Mouse (Mus musculus): ENCODE measurements at regions not wholly inside any gene's neighbourhood (a gene's known extent, or its start where the extent isn't known, plus 50 kb on each side); places are given as distances from the start of the nearest gene placed in this dataset.
A peak's percentile ranks its signal among the peaks of the same experiment; 100 is the strongest.

GRCm38 (mm10) chr14:76918091-76918490 lies 118.5 kb upstream of the Ccdc122 start:
- no peak for DNase-seq (ENCODE audit: extremely low read depth, insufficient read length, low spot score)

- no peak for DNase-seq (ENCODE audit: extremely low read depth, insufficient read length, low spot score)
These were observed 119.2 kb upstream of the Ccdc122 start for GRCm38 (mm10) chr14:76917139-76917929.

DNA sequence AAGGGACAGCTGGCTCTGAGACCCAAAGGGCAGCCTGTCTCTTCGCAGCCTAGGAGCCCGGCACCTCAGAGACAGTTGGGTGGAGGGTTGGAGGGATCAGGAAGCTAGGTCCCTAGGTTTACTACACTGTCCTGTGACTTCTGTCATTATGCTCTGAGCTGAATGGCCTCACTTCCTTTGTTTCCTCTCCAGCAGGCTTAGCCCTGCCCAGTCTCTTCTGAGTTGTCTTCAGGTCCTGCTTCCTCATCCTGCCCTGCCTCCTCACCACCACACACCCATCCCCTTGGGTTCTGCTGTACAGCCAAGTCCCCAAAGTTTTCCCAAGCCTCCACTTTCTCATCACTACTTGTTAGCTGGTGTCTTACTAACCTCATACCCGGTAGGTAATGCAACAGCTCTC lies 122.7 kb upstream of the Ccdc122 start:
- DNase-seq (ENCODE audit: extremely low read depth, insufficient read length, low spot score) = no peak

DNA sequence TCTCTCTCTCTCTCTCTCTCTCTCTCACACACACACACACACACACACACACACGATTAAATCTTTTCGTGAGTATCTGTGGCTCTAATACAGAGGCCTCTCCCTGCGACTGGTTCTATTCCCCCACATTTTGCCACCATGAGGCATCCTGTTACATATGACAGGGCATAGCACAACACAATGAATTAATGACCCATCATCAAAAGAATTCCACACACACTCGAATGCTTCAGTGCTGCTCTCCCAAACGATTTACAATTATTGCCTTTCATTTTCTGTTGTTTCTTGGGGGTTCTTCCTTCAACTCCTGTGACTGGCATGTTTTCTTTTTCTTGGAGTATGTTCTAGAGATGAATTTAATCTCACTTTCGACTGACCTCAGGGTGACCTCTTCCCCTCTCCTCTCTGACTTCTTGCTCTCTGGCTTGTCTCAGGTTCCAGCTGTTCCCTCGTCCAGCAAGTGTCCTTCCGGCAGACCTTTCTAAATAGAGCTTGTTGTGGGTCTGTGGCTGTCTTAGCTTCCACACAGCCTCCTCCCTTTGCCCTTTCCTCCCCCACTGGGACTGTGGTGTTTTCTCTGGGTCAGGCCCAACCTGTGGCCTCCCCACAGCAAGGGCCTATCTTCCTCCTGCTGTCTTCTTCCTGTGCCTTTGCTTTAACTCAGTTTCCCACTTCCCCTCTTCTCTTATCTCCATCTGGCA lies 124.1 kb upstream of the Ccdc122 start:
- no peak for DNase-seq (ENCODE audit: extremely low read depth, insufficient read length, low spot score)

DNA sequence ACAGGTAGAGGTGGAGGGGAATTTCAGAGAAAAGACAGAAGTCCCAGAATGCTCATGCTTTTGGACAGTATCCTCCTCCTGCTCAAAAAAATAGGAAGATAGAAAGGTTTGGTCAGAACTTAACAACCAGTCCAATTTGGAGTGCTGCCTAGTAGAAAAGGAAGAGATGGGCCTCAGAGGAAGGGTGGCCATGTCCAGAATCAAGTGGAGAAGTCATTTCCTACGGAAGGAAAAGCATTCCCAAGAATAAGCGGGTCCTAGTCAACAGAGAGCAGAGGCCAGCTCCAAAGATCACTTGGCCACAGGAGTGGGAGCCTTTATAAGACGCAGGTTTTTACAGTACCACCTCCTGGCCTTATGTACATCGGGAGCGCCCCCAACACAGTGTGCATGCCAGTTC lies 125.3 kb upstream of the Ccdc122 start:
- no peak for DNase-seq (ENCODE audit: extremely low read depth, insufficient read length, low spot score)

GRCm38 (mm10) chr14:76910186-76910585 lies 126.4 kb upstream of the Ccdc122 start:
- no peak for DNase-seq (ENCODE audit: extremely low read depth, insufficient read length, low spot score)

- DNase-seq (ENCODE audit: extremely low read depth, insufficient read length, low spot score) = no peak
These were observed 128.6 kb upstream of the Ccdc122 start for GRCm38 (mm10) chr14:76907941-76908340.

- no peak for DNase-seq (ENCODE audit: extremely low read depth, insufficient read length, low spot score)
These were observed 133.4 kb upstream of the Ccdc122 start for GRCm38 (mm10) chr14:76902962-76903757.

DNA sequence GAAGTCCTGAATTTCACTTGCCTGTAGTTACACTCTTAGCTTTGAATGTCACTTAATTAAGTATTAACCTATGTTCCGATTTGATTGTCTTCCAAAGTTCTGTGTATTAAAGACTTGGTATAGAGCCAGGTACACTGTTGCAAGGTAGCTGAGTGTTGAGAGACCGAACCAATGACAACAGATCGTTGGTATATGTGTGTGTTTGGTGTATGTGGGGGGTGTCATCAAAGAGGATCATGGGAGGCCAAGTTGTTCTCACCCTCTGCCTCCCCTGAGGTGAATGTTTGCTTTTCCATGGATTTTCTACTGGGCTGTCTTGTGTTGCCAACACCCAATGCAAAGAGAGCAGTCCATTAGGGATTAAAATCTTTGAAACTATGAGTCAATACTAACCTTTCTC lies 135.1 kb upstream of the Ccdc122 start:
- no peak for DNase-seq (ENCODE audit: extremely low read depth, insufficient read length, low spot score)

DNA sequence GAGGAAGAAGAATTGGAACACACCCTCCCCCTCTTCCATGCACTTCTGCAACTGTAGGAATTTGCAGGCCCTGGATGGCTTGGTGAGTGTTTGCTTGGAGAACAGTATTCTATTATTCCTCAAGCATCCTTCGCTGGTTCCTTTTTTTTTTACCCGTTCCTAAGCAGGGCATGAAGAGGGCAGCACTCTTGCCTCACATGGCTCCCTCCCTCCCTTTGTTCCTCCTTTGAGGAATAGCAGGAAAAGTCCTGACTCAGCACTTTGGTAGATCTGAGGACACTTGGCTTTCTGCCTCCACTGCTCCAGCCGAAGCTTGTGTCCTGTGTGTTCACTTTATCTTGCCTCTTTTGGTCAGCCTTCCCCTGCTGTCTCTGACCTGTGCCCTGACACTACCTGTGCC lies 137.2 kb upstream of the Ccdc122 start:
- DNase-seq (ENCODE audit: extremely low read depth, insufficient read length, low spot score) = no peak

DNA sequence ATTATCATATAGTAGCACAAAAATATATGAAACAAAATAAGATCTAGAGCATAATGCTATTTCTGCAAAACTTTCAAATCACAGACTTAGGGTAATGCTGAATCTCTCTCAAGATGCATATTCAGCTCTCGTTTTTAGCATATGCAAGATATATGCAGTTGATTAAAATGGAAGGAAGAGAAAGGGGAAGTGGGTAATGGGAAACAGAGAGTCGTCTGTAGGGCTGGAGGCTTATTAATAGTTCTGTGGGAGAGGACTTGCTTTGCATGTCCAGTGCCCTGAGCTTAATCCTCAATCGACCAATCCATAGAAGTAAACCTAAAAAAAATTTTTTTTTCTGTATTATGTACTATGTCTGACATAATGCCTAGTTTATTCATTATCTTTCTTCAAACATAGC lies 148.9 kb upstream of the Ccdc122 start:
- DNase-seq (ENCODE audit: extremely low read depth, insufficient read length, low spot score) = no peak

DNA sequence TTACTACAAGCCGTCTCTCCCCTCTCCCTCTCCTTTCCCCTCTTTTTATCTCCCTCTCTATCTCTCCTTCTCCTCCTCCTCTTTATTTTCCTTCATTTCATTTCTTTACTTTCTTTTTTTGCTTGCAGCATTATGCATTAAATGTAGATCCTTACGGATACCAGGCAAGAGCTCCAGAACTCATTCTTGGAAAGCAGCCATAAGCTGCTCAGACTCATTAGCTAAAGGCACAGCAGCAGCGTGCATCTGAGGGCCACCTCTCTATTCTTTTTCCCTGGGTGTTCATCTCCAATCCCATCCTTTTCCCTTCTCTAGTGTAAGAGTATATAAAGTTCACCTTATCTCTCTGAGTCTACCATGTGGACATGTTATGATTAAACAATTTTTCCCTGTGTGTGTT lies 149.4 kb upstream of the Ccdc122 start:
- no peak for DNase-seq (ENCODE audit: extremely low read depth, insufficient read length, low spot score)

- DNase-seq (ENCODE audit: extremely low read depth, insufficient read length, low spot score) = no peak
These were observed 153.3 kb upstream of the Ccdc122 start for GRCm38 (mm10) chr14:76883231-76883651.

DNA sequence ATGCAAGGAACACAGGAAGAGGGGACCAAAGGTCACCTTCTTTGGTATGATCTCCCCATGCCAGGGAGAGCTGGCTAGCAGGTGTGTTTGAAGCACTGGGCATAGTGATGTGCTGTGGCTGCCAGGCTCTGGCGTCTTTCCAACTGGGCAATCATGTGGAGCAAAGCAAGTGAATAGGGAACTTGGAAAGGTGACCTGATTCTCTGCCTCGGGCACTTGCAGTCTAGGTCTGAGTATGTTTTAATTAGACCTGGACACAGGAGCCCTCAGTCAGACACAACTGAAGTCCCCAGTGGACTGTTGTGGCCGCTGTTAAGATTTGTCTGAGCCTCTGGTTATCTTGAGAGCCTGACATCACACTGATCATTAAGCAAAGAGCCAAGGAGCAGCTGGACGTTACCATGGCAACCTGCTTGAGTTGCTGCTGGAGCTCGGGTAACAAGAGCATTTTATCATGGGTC lies 153.8 kb upstream of the Ccdc122 start:
- DNase-seq (ENCODE audit: extremely low read depth, insufficient read length, low spot score) = no peak

DNA sequence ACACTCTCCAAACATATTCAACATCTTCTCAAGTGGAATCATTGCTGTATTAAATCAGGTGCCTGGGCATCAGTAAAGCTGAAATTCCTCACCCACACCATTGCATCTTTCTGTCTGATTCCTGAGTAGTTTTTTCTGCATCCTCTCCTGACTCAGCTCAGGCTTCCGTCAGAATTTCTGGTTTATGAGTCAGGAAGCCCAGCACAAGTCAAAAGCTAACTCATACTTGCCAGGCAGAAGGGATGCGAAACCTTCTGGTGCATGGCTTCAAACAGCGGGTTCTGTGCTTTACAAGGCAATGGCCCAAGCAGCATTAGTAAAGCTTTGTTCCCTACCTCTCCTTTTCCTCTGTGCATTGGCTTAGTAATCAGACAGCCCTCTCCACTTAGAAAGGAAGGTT lies 155.7 kb upstream of the Ccdc122 start:
- DNase-seq (ENCODE audit: extremely low read depth, insufficient read length, low spot score) = peak; percentile 38

- DNase-seq (ENCODE audit: extremely low read depth, insufficient read length, low spot score) = peak; percentile 42
These were observed 159.3 kb upstream of the Ccdc122 start for GRCm38 (mm10) chr14:76877306-76877705.

GRCm38 (mm10) chr14:76876015-76876414 lies 160.6 kb upstream of the Ccdc122 start:
- peak; percentile 27 for DNase-seq (ENCODE audit: extremely low read depth, insufficient read length, low spot score)

DNA sequence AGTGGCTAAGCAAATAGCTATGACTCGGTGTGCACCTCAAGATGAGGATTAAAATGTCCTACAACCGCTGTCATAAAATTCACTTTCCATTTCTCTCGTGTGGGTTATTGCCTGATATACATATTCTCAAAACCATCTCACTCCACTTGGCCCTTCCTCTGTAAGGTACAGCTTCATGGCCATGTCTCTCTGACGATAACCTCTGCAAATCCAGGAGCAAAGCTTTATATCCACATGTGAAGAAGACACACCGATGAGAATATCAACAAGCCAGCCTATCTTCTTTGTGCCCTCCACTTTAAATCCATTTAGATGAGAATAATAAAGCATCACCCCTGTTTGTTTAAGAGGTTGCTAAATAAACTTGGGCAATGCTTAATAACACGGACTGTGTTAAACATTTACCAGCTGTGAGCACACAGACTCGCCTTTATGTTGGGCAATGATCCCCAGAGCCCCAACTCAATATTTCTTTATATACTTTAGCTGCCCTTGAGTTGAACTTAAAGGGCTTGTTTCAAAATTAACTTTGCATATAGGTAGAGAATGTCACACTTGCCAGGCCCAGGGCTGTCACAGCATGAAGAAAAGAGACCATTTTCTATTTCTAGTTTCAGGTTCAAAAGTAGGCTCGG lies 161.2 kb upstream of the Ccdc122 start:
- no peak for DNase-seq (ENCODE audit: extremely low read depth, insufficient read length, low spot score)

- no peak for DNase-seq (ENCODE audit: extremely low read depth, insufficient read length, low spot score)
These were observed 161.9 kb upstream of the Ccdc122 start for GRCm38 (mm10) chr14:76874542-76875265.

- DNase-seq (ENCODE audit: extremely low read depth, insufficient read length, low spot score) = no peak
These were observed 162.9 kb upstream of the Ccdc122 start for GRCm38 (mm10) chr14:76873684-76874083.

All from 3134 (cell line).